Mouse (Mus musculus) urinary bladder, adult 18-20 months (tissue): ENCODE results near the gene Klrb1b.
"Not testable (repeated sequence)": the region's sequence is repeated elsewhere in the genome, so short reads cannot be mapped to it uniquely, and the experiment has no call there.

Source experiments
- DNase-seq, 2 experiments: peaks; one replicate each; pipeline ENCODE4 v3.0.0; 2022; ENCODE audit warnings: low spot score in 2 of 2, mixed read lengths in 2 of 2

Klrb1b gene

GRCm38 (mm10) chr6:128800696-128801095 lies 25.4 kb downstream of the Klrb1b start:
- not testable (repeated sequence) for DNase-seq

- no peak for DNase-seq
Measured at GRCm38 (mm10) chr6:128799896-128800270, 26.2 kb downstream of the Klrb1b start.

GRCm38 (mm10) chr6:128799144-128799895 lies 26.8 kb downstream of the Klrb1b start:
- peak; percentile 77 to 89 for DNase-seq

- peak; percentile 63 for DNase-seq
Measured at GRCm38 (mm10) chr6:128798772-128799143, 27.4 kb downstream of the Klrb1b start.

- DNase-seq = peak; percentile 3 to 7
Measured at GRCm38 (mm10) chr6:128797936-128798771, 28.0 kb downstream of the Klrb1b start.

- DNase-seq = no peak
Measured at GRCm38 (mm10) chr6:128797185-128797905, 28.8 kb downstream of the Klrb1b start.

GRCm38 (mm10) chr6:128796321-128796955 lies 29.7 kb downstream of the Klrb1b start:
- no peak for DNase-seq

GRCm38 (mm10) chr6:128793734-128794133 lies 32.4 kb downstream of the Klrb1b start:
- DNase-seq = no peak

GRCm38 (mm10) chr6:128790491-128790994 lies 35.6 kb downstream of the Klrb1b start:
- not testable (repeated sequence) for DNase-seq

- DNase-seq = no peak
Measured at GRCm38 (mm10) chr6:128789115-128789514, 37.0 kb downstream of the Klrb1b start, which contains the start of gene Klrb1c. Klrb1c (minus strand) TSS chr6:128789215.

- no peak for DNase-seq
Measured at GRCm38 (mm10) chr6:128788517-128788916, 37.6 kb downstream of the Klrb1b start.

GRCm38 (mm10) chr6:128786396-128786795 lies 39.7 kb downstream of the Klrb1b start:
- not testable (repeated sequence) for DNase-seq

GRCm38 (mm10) chr6:128769481-128770253 lies 56.5 kb downstream of the Klrb1b start:
- DNase-seq = no peak

- no peak for DNase-seq
Measured at GRCm38 (mm10) chr6:128768047-128768446, 58.1 kb downstream of the Klrb1b start.

- DNase-seq = not testable (repeated sequence)
Measured at GRCm38 (mm10) chr6:128766486-128767254, 59.5 kb downstream of the Klrb1b start.

- no peak for DNase-seq
Measured at GRCm38 (mm10) chr6:128765211-128765610, 60.9 kb downstream of the Klrb1b start.

GRCm38 (mm10) chr6:128764598-128764997 lies 61.5 kb downstream of the Klrb1b start:
- DNase-seq = no peak

GRCm38 (mm10) chr6:128763736-128764523 lies 62.2 kb downstream of the Klrb1b start:
- peak; percentile 90 to 93 for DNase-seq
